Mouse (Mus musculus) embryonic facial prominence, embryonic 13.5 days (tissue): Measurements from ENCODE around the gene Cox8a. TPM values are rescaled to one million over a fixed set of nuclear protein-coding genes. Genes with fewer than 3 reads are reported as not detected.

ENCODE experiments used
- ATAC-seq: fragments of 200-750 bp; cut with Nextera tagmentation; 2 replicates; pipeline ENCODE4 v1.8.0; 2017; ENCODE audit warnings: low read depth; ENCODE audit not compliant: insufficient number of reproducible peaks, insufficient read depth, low FRiP score, low TSS enrichment
- H3K27ac ChIP-seq: fragments of 300-500 bp; sonication (generic); 2 replicates; pipeline ENCODE4 v1.5.1; 2015; ENCODE audit warnings: moderate library complexity, mild to moderate bottlenecking, inconsistent platforms
- H3K27me3 ChIP-seq: fragments of 300-500 bp; sonication (generic); 2 replicates; pipeline ENCODE4 v1.6.1; 2015; ENCODE audit warnings: mild to moderate bottlenecking, inconsistent platforms
- H3K36me3 ChIP-seq: fragments of 300-500 bp; sonication (generic); 2 replicates; pipeline ENCODE4 v1.6.1; 2015; ENCODE audit warnings: mild to moderate bottlenecking, inconsistent platforms
- H3K4me1 ChIP-seq: fragments of 300-500 bp; sonication (generic); 2 replicates; pipeline ENCODE4 v1.6.1; 2015; ENCODE audit warnings: inconsistent platforms
- H3K4me2 ChIP-seq: fragments of 300-500 bp; sonication (generic); 2 replicates; pipeline ENCODE4 v1.6.1; 2015; ENCODE audit warnings: moderate library complexity, mild to moderate bottlenecking, inconsistent platforms
- H3K4me3 ChIP-seq: fragments of 300-500 bp; sonication (generic); 2 replicates; pipeline ENCODE4 v1.5.1; 2015; ENCODE audit warnings: mild to moderate bottlenecking, inconsistent platforms
- H3K9ac ChIP-seq: fragments of 300-500 bp; sonication (generic); 2 replicates; pipeline ENCODE4 v1.6.1; 2015; ENCODE audit warnings: mild to moderate bottlenecking, inconsistent platforms
- H3K9me3 ChIP-seq: fragments of 300-500 bp; sonication (generic); 2 replicates; pipeline ENCODE4 v1.6.1; 2016; ENCODE audit warnings: inconsistent platforms
- WGBS: fragments of 180-500 bp; shearing (Covaris S2); methylation state at CpG from one replicate; pipeline ENCODE4 v1.1.7; 2015; ENCODE audit warnings: mixed read lengths; 5-methylcytosine and 5-hydroxymethylcytosine counted together
- polyA plus RNA-seq: library from polyadenylated mRNA; unstranded; fragments of >200 nt; fragmentation: Nextera tagmentation; extraction: Ambion mirVana; gene quantifications from 2 replicates; pipeline ENCODE4 v1.2.1, GENCODE M21; 2015

Cox8a gene
- 789 and 891 TPM in 2 replicates for polyA plus RNA-seq

- Histone ChIP-seq H3K36me3 (peaks cover 30% of the 10 kb centered on the region), H3K27me3 (no peaks in the 10 kb centered on the region), H3K9me3 (no peaks in the 10 kb centered on the region), H3K4me1 (peaks cover 23% of the 10 kb centered on the region), H3K9ac (peak within 1 kb of the TSS; percentile 83), H3K27ac (peak within 1 kb of the TSS; percentile 82), H3K4me3 (peak within 1 kb of the TSS; percentile 85), H3K4me2 (peak within 1 kb of the TSS; percentile 74)
- ATAC-seq, result peak; percentile 94
- WGBS, result under 1% methylated on average over 50 of the region's 50 CpGs
Measured at GRCm38 (mm10) chr19:7217162-7217925, at the start of gene Cox8a. Gene Cox8a, minus strand, starts transcription at chr19:7217616.

GRCm38 (mm10) chr19:7266421-7266831, 49.0 kb upstream of the Cox8a start:
- peaks cover 49% of the 10 kb centered on the region for H3K4me1 ChIP-seq
- peak overlapping the region; percentile 91 for H3K9ac ChIP-seq
- H3K9me3 ChIP-seq, result 0 out of 2 replicates have a peak, but pooled peaks cover 3% of the 10 kb centered on the region
- peak overlapping the region; percentile 97 for H3K27ac ChIP-seq
- WGBS, result 52% methylated on average over 4 of the region's 4 CpGs
- no peak overlapping the region for H3K4me3 ChIP-seq
- no peaks in the 10 kb centered on the region for H3K27me3 ChIP-seq
- peaks cover 12% of the 10 kb centered on the region for H3K36me3 ChIP-seq
- 0 out of 2 replicates have a peak overlapping the region, but pooled peaks have one; percentile 78 for H3K4me2 ChIP-seq
- ATAC-seq, result no peak

GRCm38 (mm10) chr19:7265478-7266191, 48.2 kb upstream of the Cox8a start:
- Histone ChIP-seq H3K36me3 (peaks cover 4% of the 10 kb centered on the region), H3K4me2 (0 out of 2 replicates have a peak overlapping the region, but pooled peaks have one; percentile 1), H3K27me3 (no peaks in the 10 kb centered on the region), H3K4me1 (peaks cover 49% of the 10 kb centered on the region), H3K4me3 (no peak overlapping the region), H3K27ac (peak overlapping the region; percentile 97), H3K9ac (peak overlapping the region; percentile 91; the same call in 1 of the 2 replicates), H3K9me3 (0 out of 2 replicates have a peak, but pooled peaks cover 3% of the 10 kb centered on the region)
- ATAC-seq, result no peak
- 29% methylated on average over 14 of the region's 14 CpGs for WGBS

- WGBS, result 17% methylated on average over 6 of the region's 6 CpGs
- H3K4me1 ChIP-seq, result peaks cover 46% of the 10 kb centered on the region
- 0 out of 2 replicates have a peak, but pooled peaks cover 3% of the 10 kb centered on the region for H3K9me3 ChIP-seq
- H3K4me2 ChIP-seq, result no peak overlapping the region
- ATAC-seq, result no peak
- H3K27me3 ChIP-seq, result no peaks in the 10 kb centered on the region
- H3K36me3 ChIP-seq, result no peaks in the 10 kb centered on the region
- H3K4me3 ChIP-seq, result no peak overlapping the region
- 0 out of 2 replicates have a peak overlapping the region, but pooled peaks have one; percentile 12 for H3K9ac ChIP-seq
- peak overlapping the region; percentile 97 for H3K27ac ChIP-seq
Measured at GRCm38 (mm10) chr19:7264766-7265331, 47.4 kb upstream of the Cox8a start.

- Histone ChIP-seq H3K27ac (peak overlapping the region; percentile 12), H3K9ac (0 out of 2 replicates have a peak overlapping the region, but pooled peaks have one; percentile 12), H3K36me3 (no peaks in the 10 kb centered on the region), H3K9me3 (0 out of 2 replicates have a peak, but pooled peaks cover 3% of the 10 kb centered on the region), H3K4me1 (peaks cover 40% of the 10 kb centered on the region), H3K27me3 (no peaks in the 10 kb centered on the region), H3K4me3 (no peak overlapping the region), H3K4me2 (no peak overlapping the region)
- ATAC-seq, result no peak
- WGBS, result 14% methylated on average over 9 of the region's 9 CpGs
Measured at GRCm38 (mm10) chr19:7264088-7264765, 46.8 kb upstream of the Cox8a start.

- Histone ChIP-seq H3K4me2 (no peak overlapping the region), H3K9ac (no peak overlapping the region), H3K4me3 (no peak overlapping the region), H3K9me3 (0 out of 2 replicates have a peak, but pooled peaks cover 3% of the 10 kb centered on the region), H3K27ac (no peak overlapping the region), H3K36me3 (no peaks in the 10 kb centered on the region), H3K4me1 (peaks cover 34% of the 10 kb centered on the region), H3K27me3 (no peaks in the 10 kb centered on the region)
- no peak for ATAC-seq
- WGBS, result 93% methylated on average over 1 of the region's 1 CpGs
Measured at GRCm38 (mm10) chr19:7262592-7262991, 45.2 kb upstream of the Cox8a start.

- no peak overlapping the region for H3K4me3 ChIP-seq
- 92% methylated on average over 3 of the region's 3 CpGs for WGBS
- H3K27ac ChIP-seq, result no peak overlapping the region
- H3K4me1 ChIP-seq, result peaks cover 28% of the 10 kb centered on the region
- no peaks in the 10 kb centered on the region for H3K36me3 ChIP-seq
- 0 out of 2 replicates have a peak, but pooled peaks cover 3% of the 10 kb centered on the region for H3K9me3 ChIP-seq
- no peak for ATAC-seq
- no peak overlapping the region for H3K4me2 ChIP-seq
- H3K27me3 ChIP-seq, result no peaks in the 10 kb centered on the region
- no peak overlapping the region for H3K9ac ChIP-seq
Measured at GRCm38 (mm10) chr19:7261964-7262363, 44.5 kb upstream of the Cox8a start.

- H3K27me3 ChIP-seq, result no peaks in the 10 kb centered on the region
- ATAC-seq, result no peak
- no peak overlapping the region for H3K4me3 ChIP-seq
- no peak overlapping the region for H3K9ac ChIP-seq
- H3K27ac ChIP-seq, result no peak overlapping the region
- H3K9me3 ChIP-seq, result 0 out of 2 replicates have a peak, but pooled peaks cover 3% of the 10 kb centered on the region
- no peak overlapping the region for H3K4me2 ChIP-seq
- no peaks in the 10 kb centered on the region for H3K36me3 ChIP-seq
- 94% methylated on average over 1 of the region's 1 CpGs for WGBS
- peaks cover 23% of the 10 kb centered on the region for H3K4me1 ChIP-seq
Measured at GRCm38 (mm10) chr19:7261476-7261875, 44.1 kb upstream of the Cox8a start.

- WGBS, result 74% methylated on average over 5 of the region's 5 CpGs
- H3K9me3 ChIP-seq, result 0 out of 2 replicates have a peak, but pooled peaks cover 3% of the 10 kb centered on the region
- H3K27me3 ChIP-seq, result no peaks in the 10 kb centered on the region
- H3K4me1 ChIP-seq, result no peaks in the 10 kb centered on the region
- H3K9ac ChIP-seq, result no peak overlapping the region
- no peaks in the 10 kb centered on the region for H3K36me3 ChIP-seq
- no peak for ATAC-seq
- H3K4me3 ChIP-seq, result no peak overlapping the region
- no peak overlapping the region for H3K27ac ChIP-seq
- no peak overlapping the region for H3K4me2 ChIP-seq
Measured at GRCm38 (mm10) chr19:7257881-7258280, 40.5 kb upstream of the Cox8a start.

- H3K36me3 ChIP-seq, result no peaks in the 10 kb centered on the region
- H3K4me2 ChIP-seq, result no peak overlapping the region
- no peak overlapping the region for H3K4me3 ChIP-seq
- 62% methylated on average over 3 of the region's 3 CpGs for WGBS
- H3K4me1 ChIP-seq, result peaks cover 4% of the 10 kb centered on the region; the same call in 1 of the 2 replicates
- no peak overlapping the region for H3K27ac ChIP-seq
- ATAC-seq, result no peak
- H3K9ac ChIP-seq, result no peak overlapping the region
- H3K27me3 ChIP-seq, result no peaks in the 10 kb centered on the region
- no peaks in the 10 kb centered on the region for H3K9me3 ChIP-seq
Measured at GRCm38 (mm10) chr19:7246021-7246420, 28.6 kb upstream of the Cox8a start.
